Mouse (Mus musculus): ENCODE results near the gene Prkg2.

Gene Prkg2

GRCm38 (mm10) chr5:99036596-99037441, at the start of gene Prkg2:
TSS of gene Prkg2 (minus strand) at chr5:99037351.
- no peak for DNase-seq (ENCODE audit: low spot score)

GRCm38 (mm10) chr5:99083955-99084354, 46.8 kb upstream of the Prkg2 start:
- no peak for DNase-seq (ENCODE audit: low spot score)

DNA sequence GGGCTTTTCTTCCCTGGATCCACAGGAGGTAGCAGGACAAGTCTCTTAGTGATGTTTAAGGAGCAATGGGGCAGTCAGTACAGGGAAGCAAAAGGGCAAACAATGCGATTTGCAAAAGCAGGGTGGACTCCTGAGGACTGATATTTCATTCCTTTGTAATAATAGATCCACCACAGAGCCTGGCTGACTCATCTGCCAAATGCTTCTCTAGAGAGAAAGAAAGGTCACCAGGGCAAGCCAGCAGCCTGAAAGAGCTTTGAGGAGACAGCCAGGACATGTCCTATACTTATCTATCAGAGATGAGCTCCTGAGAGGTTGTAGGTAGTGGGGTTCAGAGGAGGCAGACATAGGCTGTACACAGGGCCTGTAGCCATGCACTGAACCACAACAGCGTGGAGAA, 41.2 kb upstream of the Prkg2 start:
- no peak for DNase-seq (ENCODE audit: low spot score)

GRCm38 (mm10) chr5:99068391-99068790, 31.2 kb upstream of the Prkg2 start:
- no peak for DNase-seq (ENCODE audit: low spot score)

GRCm38 (mm10) chr5:99062582-99062981, 25.4 kb upstream of the Prkg2 start:
- DNase-seq (ENCODE audit: low spot score) = no peak

DNA sequence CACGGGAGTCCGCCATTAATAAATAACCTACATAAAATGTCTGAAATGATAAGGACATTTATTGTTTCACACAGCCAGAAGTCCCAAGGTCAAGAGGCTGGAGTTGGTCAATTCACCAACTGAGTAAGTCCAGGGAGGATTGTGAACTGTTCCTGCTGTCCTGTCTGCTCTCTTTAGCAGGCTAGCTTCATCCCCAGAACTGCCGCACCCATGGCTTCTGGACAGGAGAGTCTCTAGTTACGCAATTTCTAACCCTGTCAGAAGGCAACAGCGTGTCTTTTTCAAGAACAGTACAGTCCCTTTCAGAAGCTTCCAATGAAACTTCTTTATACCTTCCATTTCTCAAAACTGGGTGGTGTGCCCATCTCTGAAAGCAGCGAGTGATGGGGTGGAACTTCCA, 1.9 kb upstream of the Prkg2 start:
- DNase-seq (ENCODE audit: low spot score) = no peak

DNA sequence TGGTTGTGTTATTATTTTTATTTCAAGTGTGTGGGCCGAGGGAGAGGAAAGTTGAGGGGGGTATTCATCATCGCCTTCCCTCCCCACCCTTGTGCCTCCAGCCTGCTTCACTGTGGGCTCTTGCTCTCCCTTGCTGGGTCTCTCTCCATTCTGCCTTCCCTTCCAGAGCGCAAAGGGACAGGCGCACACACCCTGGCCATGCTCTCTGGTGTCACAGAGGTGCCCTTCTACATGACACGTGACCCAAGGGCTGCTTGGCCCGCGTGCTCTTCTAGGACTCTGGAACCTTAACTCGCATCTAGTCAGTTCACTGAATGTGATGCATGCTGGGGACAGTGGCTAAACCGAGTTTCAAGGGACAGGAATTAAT, 276 bp upstream of the Prkg2 start:
- no peak for DNase-seq (ENCODE audit: low spot score)

- no peak for DNase-seq (ENCODE audit: low spot score)
Measured at GRCm38 (mm10) chr5:99035961-99036360, 1.2 kb downstream of the Prkg2 start.

DNA sequence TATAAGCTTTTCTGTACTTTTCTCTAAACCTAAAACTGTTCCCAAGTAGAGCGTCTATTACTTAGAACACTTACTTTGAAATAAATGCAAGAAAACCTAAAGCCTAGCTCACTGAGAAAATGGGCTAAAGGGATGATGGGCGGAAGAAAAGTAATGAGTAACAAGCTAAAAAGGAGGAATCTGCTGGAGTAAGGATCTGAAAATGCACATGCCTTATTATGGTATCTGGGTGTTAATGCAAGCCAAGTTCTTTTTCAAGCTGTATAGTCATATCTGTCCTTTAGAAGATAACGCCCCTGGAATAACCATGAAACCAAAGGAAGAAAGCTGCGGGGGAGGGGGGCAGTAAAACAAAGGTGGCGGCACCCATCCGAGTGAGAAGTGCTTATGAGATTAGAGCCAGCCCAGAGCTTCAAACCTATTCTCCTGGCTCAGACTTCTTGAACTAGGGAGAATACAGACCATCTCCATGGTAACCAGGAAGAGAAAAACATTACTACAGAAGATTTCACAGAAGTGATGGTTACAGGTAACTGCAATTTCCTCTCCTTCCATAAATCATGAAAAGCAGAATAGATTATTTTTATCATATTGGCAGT, 5.5 kb downstream of the Prkg2 start:
- no peak for DNase-seq (ENCODE audit: low spot score)

- no peak for DNase-seq (ENCODE audit: low spot score)
Measured at GRCm38 (mm10) chr5:99026343-99026742, 10.8 kb downstream of the Prkg2 start.

- no peak for DNase-seq (ENCODE audit: low spot score)
Measured at GRCm38 (mm10) chr5:99019709-99020108, 17.4 kb downstream of the Prkg2 start.

DNA sequence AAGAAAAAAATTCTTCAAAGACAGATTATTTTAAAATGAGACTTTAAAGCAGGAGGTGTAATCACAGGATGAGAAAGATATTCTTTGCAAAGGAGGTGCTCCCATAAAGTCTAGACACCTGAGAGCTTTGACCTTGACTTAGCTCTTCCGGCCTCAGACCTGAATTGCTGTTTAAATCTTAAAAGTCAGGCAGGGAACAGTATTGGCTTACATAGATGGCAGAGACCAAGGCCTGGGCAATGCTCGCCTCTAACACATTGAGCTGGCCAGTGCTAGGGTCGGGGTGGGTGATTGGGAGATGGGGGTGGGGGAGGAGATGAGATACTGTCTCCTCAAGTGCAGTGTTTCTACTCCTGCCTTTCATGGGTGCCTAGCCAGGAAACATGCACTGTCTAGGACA, 22.0 kb downstream of the Prkg2 start:
- DNase-seq (ENCODE audit: low spot score) = no peak

- no peak for DNase-seq (ENCODE audit: low spot score)
Measured at GRCm38 (mm10) chr5:99010448-99011151, 26.6 kb downstream of the Prkg2 start.

- DNase-seq (ENCODE audit: low spot score) = no peak
Measured at GRCm38 (mm10) chr5:98998104-98998503, 39.0 kb downstream of the Prkg2 start.

- no peak for DNase-seq (ENCODE audit: low spot score)
Measured at GRCm38 (mm10) chr5:98995767-98996166, 41.4 kb downstream of the Prkg2 start.

GRCm38 (mm10) chr5:98991600-98991999, 45.6 kb downstream of the Prkg2 start:
- DNase-seq (ENCODE audit: low spot score) = no peak

DNA sequence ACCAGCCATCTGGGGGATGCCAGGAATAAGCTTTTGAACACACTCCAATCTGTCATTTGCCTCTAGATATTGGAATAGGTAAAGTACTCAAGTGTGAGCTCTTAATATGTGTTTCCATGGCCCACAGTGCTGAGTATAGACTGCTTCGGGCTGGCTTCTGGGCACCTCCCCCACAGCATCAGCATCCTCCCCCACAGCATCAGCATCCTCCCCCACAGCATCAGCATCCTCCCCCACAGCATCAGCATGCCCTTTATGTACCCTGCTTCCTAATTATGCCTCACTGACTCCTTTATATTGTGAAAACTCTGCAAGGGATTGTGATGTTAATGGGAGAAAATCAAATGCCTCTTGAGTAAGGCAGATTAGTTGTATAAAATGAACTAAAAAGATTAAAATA, 49.5 kb downstream of the Prkg2 start:
- no peak for DNase-seq (ENCODE audit: low spot score)

- no peak for DNase-seq (ENCODE audit: low spot score)
Measured at GRCm38 (mm10) chr5:98987116-98987515, 50.0 kb downstream of the Prkg2 start.

- DNase-seq (ENCODE audit: low spot score) = no peak
Measured at GRCm38 (mm10) chr5:98986459-98986858, 50.7 kb downstream of the Prkg2 start.

DNA sequence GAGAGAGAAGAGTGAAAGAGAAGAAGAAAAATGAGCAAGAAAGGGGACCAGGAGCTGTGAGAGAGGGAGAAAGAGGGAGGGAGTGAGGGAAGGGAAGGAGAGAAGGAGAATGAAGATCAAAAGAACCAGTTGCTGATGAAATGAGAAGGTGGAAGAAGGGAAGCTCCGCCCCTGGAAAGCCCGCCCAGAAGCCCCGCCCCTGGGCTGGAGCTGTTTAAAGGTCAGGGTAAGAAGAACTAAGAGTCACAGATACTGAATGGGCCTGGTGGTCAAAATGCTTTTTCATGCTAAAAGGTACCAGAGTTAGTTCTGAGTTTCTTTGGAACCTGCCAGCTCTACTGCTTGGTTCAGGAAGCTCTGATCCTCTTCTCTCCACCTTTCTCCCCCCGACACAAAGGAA, 51.1 kb downstream of the Prkg2 start:
- DNase-seq (ENCODE audit: low spot score) = peak; percentile 0

DNA sequence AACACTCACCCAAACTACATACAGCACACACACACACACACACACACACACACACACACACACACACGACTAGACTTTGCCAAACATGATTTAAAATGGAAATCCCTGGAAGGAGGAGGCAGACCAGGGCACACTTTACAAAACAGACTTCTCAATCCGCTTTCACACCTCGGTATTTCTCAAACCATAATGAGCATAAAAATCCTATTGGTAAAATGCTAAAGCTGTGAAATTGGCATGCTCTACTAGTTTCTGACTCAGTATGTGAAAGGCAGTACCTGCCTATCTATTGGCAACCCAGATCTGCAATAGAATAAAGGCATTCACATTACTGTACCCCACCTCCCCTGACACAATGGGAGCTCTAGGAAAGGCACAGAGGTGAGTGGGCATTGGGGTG, 52.1 kb downstream of the Prkg2 start:
- no peak for DNase-seq (ENCODE audit: low spot score)

DNA sequence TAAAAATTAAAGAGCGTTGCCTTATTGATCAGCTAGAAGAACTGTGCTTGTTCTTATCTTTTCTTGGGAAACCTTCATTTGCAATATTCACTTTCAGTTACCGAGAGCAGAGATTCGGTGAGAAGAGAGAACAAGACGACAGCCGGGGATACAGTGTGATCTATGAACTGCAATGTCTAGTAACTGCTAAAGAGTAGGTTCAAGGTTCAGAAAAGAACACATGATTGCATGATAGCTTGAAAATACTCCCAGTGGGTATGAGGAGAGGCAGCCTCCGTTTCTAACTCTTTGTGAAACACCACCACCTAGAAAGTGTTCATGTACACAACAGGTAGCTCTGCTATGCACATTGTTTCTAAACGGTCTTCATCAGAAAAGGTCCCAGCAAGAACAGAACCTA, 55.8 kb downstream of the Prkg2 start:
- no peak for DNase-seq (ENCODE audit: low spot score)

DNA sequence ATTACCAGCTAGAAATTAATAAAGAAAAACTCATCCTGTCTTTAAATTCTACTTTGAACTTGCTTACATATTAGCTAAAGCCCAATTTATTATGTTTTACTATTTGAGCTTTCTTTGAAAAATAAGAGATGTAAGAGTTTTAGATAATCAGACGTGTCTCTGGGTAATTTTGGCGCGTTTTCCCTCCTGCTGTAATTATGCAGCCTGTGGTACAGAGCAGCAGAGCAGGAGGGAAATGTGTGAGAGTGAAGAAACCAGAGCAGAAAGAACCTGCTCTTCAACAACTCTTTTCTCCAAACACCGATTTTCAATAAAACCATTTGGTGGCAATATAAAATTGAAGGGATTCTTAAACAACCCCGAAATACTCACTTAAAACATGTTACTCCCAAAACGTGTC, 58.8 kb downstream of the Prkg2 start:
- DNase-seq (ENCODE audit: low spot score) = no peak
